In the genomic region with DNA sequence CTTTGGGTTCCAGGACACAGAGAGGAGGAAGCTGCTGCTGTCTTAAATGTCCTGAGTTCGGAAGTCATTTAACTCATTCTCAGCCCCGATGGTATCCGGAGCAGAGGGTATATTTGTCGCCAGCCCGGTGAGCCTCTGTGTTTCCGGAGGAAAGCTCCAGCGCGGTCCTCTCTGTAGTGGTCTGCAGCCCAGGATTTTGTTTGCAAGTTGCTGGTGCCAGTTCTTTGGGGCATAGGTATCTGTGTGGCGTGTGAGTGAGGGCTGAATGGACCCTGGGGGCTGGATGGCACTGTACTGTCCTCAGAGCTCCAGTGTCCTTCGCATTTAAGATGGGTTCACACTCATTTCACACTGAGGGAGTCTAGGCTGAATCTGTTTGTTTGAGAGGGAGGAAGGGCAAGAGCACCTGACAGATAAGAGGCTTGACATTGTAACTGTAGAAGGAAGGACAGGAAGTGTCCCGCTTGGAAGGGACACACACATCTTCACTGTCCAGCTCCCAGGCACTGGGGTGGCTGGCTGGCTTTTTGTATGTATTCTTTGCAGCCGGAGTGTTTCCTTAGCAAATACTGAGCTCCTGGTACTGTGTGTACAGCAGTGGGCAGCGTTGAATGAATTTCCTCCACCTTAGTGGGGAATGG, we compare ENCODE assay signal across 8 mouse cellular contexts. TPM values are rescaled to one million over a fixed set of nuclear protein-coding genes. Genes with fewer than 3 reads are reported as not detected.
DNase-seq lines count a peak whose midpoint lies in the region; ATAC-seq and TF ChIP-seq lines count a peak whose summit lies in the region.

No protein-coding gene starts in this region.

- no peaks in the 10 kb centered on the region for H3K27me3 ChIP-seq in liver, postnatal 0 days (ENCODE audit: insufficient read depth, low read length)
- H3K27me3 ChIP-seq in stomach, embryonic 16.5 days (ENCODE audit: control insufficient read depth, insufficient read depth, low read length): no peaks in the 10 kb centered on the region

- peak; percentile 12 for ATAC-seq in common myeloid progenitor, adult 5-6 weeks (replicated peaks; ENCODE audit: low read depth, poor library complexity, severe bottlenecking)
- ATAC-seq in liver, postnatal 0 days: no peak
- no peak for ATAC-seq in stomach, embryonic 16.5 days (ENCODE audit: insufficient read depth, low FRiP score)

- 16% methylated on average over 13 of the region's 13 CpGs for WGBS in liver, postnatal 0 days (ENCODE audit: insufficient replicate concordance)
- WGBS in stomach, embryonic 16.5 days: 28% methylated on average over 13 of the region's 13 CpGs

- TF ChIP-seq EP300 in liver, postnatal 0 days (IDR thresholded peaks at IDR 0.05; ENCODE audit: low read depth): no peak

- in situ Hi-C loops in ES-E14 (cut with MboI; ENCODE audit: low sequenced_read_pairs in 2 of 2, unreplicated experiment in 2 of 2): no loop called here

- intact Hi-C loops in heart, postnatal 14 days (cut with DNase I): no loop called here

- H3K27ac ChIP-seq in ES-E14 (ENCODE audit: insufficient read depth, low read depth, low read length, poor library complexity, severe bottlenecking): 0 out of 2 replicates have a peak overlapping the region, but pooled peaks have one; percentile 11
- H3K27ac ChIP-seq in liver, postnatal 0 days (ENCODE audit: low read depth): no peak overlapping the region
- H3K27ac ChIP-seq in stomach, embryonic 16.5 days (ENCODE audit: low read length): peak overlapping the region; percentile 95

- no peaks in the 10 kb centered on the region for H3K9me3 ChIP-seq in ES-E14 (ENCODE audit: control insufficient read depth, insufficient read depth, low read depth, low read length)
- H3K9me3 ChIP-seq in liver, postnatal 0 days (ENCODE audit: low read length): no peaks in the 10 kb centered on the region
- no peaks in the 10 kb centered on the region for H3K9me3 ChIP-seq in stomach, embryonic 16.5 days (replicated peaks; ENCODE audit: control insufficient read depth, low read length)

- H3K4me3 ChIP-seq in ES-E14 (ENCODE audit: insufficient read depth in 1 of 2, low read depth in 1 of 2, low read length in 2 of 2, poor library complexity in 1 of 2, severe bottlenecking in 1 of 2): no peak overlapping the region
- H3K4me3 ChIP-seq in liver, postnatal 0 days (ENCODE audit: low read depth, low read length): peak overlapping the region; percentile 8; the same call in 1 of the 2 replicates
- peak overlapping the region; percentile 48 for H3K4me3 ChIP-seq in stomach, embryonic 16.5 days (replicated peaks; ENCODE audit: low read length)

- peaks cover 3 to 31% of the 10 kb centered on the region in 2 experiments for H3K4me1 ChIP-seq in ES-E14 (ENCODE audit: control insufficient read depth in 2 of 2, insufficient read depth in 2 of 2, low read length in 2 of 2, poor library complexity in 1 of 2)
- peaks cover 37% of the 10 kb centered on the region for H3K4me1 ChIP-seq in liver, postnatal 0 days (ENCODE audit: insufficient read depth)
- H3K4me1 ChIP-seq in stomach, embryonic 16.5 days (ENCODE audit: control insufficient read depth, insufficient read depth, low read length): peaks cover 51% of the 10 kb centered on the region

- H3K36me3 ChIP-seq in ES-E14 (ENCODE audit: control insufficient read depth, insufficient read depth, low read length, poor library complexity, severe bottlenecking): no peaks in the 10 kb centered on the region
- no peaks in the 10 kb centered on the region for H3K36me3 ChIP-seq in liver, postnatal 0 days (replicated peaks; ENCODE audit: insufficient read depth, low read length)
- no peaks in the 10 kb centered on the region for H3K36me3 ChIP-seq in stomach, embryonic 16.5 days (ENCODE audit: control insufficient read depth, insufficient read depth, low read length)

- H3K4me2 ChIP-seq in liver, postnatal 0 days (ENCODE audit: low read depth, low read length): peak overlapping the region; percentile 51
- peak overlapping the region; percentile 51 for H3K4me2 ChIP-seq in stomach, embryonic 16.5 days (ENCODE audit: low read depth, low read length)

- TF ChIP-seq CTCF in liver, postnatal 0 days (IDR thresholded peaks at IDR 0.05; ENCODE audit: low read depth): no peak

- DNase-seq in ES-E14 (ENCODE audit: low read depth, low spot score): no peak
- DNase-seq in heart, postnatal 14 days: peak; percentile 13 to 23
- DNase-seq in liver, postnatal 0 days: no peak
- DNase-seq in B cell, adult 2 months: no peak
- DNase-seq in adrenal gland, adult 18-20 months (ENCODE audit: low spot score in 2 of 2): no peak
- DNase-seq in layer of hippocampus, postnatal 14 days (ENCODE audit: low spot score in 2 of 2): no peak

- H3K9ac ChIP-seq in ES-E14 (ENCODE audit: insufficient read depth, low read depth, low read length, poor library complexity, severe bottlenecking): no peak overlapping the region
- H3K9ac ChIP-seq in liver, postnatal 0 days (replicated peaks): no peak overlapping the region
- peak overlapping the region; percentile 73 for H3K9ac ChIP-seq in stomach, embryonic 16.5 days (ENCODE audit: low read length)

TF ChIP-seq in ES-E14, 5 proteins besides CTCF, POLR2A, EP300 and RAD21:
- no peak for TF ChIP-seq CHD2 (IDR thresholded peaks at IDR 0.05; ENCODE audit: low read depth, low read length)

RNA-seq across cellular contexts. Expression of a gene that starts 41.4 kb away (rescaled TPM):
- total RNA-seq in ES-E14 (2012; rRNA removed): not detected in 2 replicates
- total RNA-seq in common myeloid progenitor, adult 5-6 weeks (2017): not detected in 2 replicates
- total RNA-seq in heart, postnatal 14 days (2021): not detected
- 0.08 TPM in 1 of 2 replicates, not detected in the other for polyA plus RNA-seq in liver, postnatal 0 days (2015; fragmentation: Nextera tagmentation; extraction: Ambion mirVana)
- not detected in 2 replicates for polyA plus RNA-seq in stomach, embryonic 16.5 days (2015; fragmentation: Nextera tagmentation; extraction: Ambion mirVana)
- not detected for total RNA-seq in adrenal gland, adult 18-20 months (2021)
- total RNA-seq in layer of hippocampus, postnatal 14 days (2021): not detected

Comparison
In these comparisons a context has a peak if more than half of its experiments do, and no peak if none do; other contexts are left out.
1. DNase-seq: peak in heart, postnatal 14 days (2 of 2); none in ES-E14 (single experiment), liver, postnatal 0 days (single experiment), B cell, adult 2 months (0 of 2), adrenal gland, adult 18-20 months (0 of 2) and layer of hippocampus, postnatal 14 days (0 of 2).
2. H3K4me3 ChIP-seq: peak in liver, postnatal 0 days (single experiment) and stomach, embryonic 16.5 days (single experiment); none in ES-E14 (0 of 2).